Mouse (Mus musculus) spleen, adult 2 months (tissue): ENCODE data around the gene Fndc8.

ENCODE experiments used
- CTCF ChIP-seq: fragments of 200-500 bp; IDR thresholded peaks from 2 replicates; pipeline ENCODE4 v1.5.1; 2011; ENCODE audit warnings: mild to moderate bottlenecking, inconsistent platforms; ENCODE audit not compliant: insufficient read depth, insufficient read length, insufficient replicate concordance; ENCODE audit errors: extremely low read depth
- POLR2A ChIP-seq: fragments of 200-500 bp; IDR thresholded peaks from 2 replicates; pipeline ENCODE4 v1.6.1; 2011; ENCODE audit warnings: low read depth, low read length, inconsistent platforms

DNA sequence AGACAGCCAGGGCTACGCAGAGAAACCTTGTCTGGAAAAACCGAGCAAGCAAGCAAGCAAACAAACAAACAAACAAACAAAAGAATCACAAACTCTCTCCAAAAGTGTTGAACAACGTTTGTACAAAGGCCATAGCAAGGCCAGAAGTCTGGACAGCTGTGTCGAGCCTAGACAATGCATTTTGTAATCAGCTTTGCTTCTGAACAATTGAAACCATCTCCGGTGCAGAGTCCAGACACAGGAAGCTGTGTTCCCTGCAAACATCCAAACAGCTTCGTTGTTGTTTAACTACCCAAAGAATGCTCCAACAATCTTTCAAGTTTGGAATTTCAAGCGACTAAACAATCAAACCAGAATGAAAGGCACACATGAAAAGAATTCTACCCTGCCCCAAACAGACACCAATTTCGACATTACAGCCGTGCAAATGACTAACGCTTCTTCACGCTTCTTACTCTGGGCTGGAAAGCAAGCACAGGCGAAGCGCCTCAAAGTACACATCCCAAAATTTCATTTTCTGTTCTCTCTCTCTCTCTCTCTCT lies 34.5 kb upstream of the Fndc8 start:
- no peak for TF ChIP-seq CTCF
- no peak for TF ChIP-seq POLR2A
